Mouse (Mus musculus) liver, postnatal 0 days (tissue): ENCODE results near the gene Thada. TPM values are rescaled to one million over a fixed set of nuclear protein-coding genes. Genes with fewer than 3 reads are reported as not detected.
A peak's percentile ranks its signal among the peaks of the same experiment; 100 is the strongest.

Experiments used
- ATAC-seq: fragments of 200-750 bp; cut with Nextera tagmentation; 2 replicates; pipeline ENCODE4 v1.8.0; 2017; ENCODE audit warnings: mild to moderate bottlenecking, moderate library complexity
- DNase-seq: peaks from one replicate; pipeline ENCODE4 v3.0.0-alpha.2; 2016
- H3K27ac ChIP-seq: fragments of 300-500 bp; sonication (generic); 2 replicates; pipeline ENCODE4 v1.5.1; 2014; ENCODE audit warnings: antibody characterized with exemption, moderate library complexity, mild to moderate bottlenecking, low read depth
- H3K27me3 ChIP-seq: fragments of 300-500 bp; sonication (generic); 2 replicates; pipeline ENCODE4 v1.6.1; 2014; ENCODE audit warnings: low read length, control low read depth, mixed read lengths; ENCODE audit not compliant: insufficient read depth
- H3K36me3 ChIP-seq: fragments of 300-500 bp; sonication (generic); replicated peaks from 2 replicates; pipeline ENCODE4 v1.6.1; 2014; ENCODE audit warnings: mild to moderate bottlenecking, control low read depth, low read length, moderate library complexity, mixed read lengths; ENCODE audit not compliant: insufficient read depth
- H3K4me1 ChIP-seq: fragments of 300-500 bp; sonication (generic); 2 replicates; pipeline ENCODE4 v1.6.1; 2014; ENCODE audit warnings: antibody characterized with exemption, mild to moderate bottlenecking, control low read depth; ENCODE audit not compliant: insufficient read depth
- H3K4me2 ChIP-seq: fragments of 300-500 bp; sonication (generic); 2 replicates; pipeline ENCODE4 v1.6.1; 2014; ENCODE audit warnings: low read depth, mild to moderate bottlenecking, low read length, moderate library complexity, mixed read lengths
- H3K4me3 ChIP-seq: fragments of 300-500 bp; sonication (generic); 2 replicates; pipeline ENCODE4 v1.5.1; 2014; ENCODE audit warnings: low read depth, low read length
- H3K9ac ChIP-seq: fragments of 300-500 bp; sonication (generic); replicated peaks from 2 replicates; pipeline ENCODE4 v1.6.1; 2014; ENCODE audit warnings: mild to moderate bottlenecking, moderate library complexity
- H3K9me3 ChIP-seq: fragments of 300-500 bp; sonication (generic); 2 replicates; pipeline ENCODE4 v1.6.1; 2016; ENCODE audit warnings: mild to moderate bottlenecking, control low read depth, low read length, mixed read lengths
- CTCF ChIP-seq: sonication (generic); IDR thresholded peaks from 2 replicates; pipeline ENCODE4 v1.5.1; 2016; ENCODE audit warnings: antibody characterized with exemption, low read depth
- EP300 ChIP-seq: IDR thresholded peaks from 2 replicates; pipeline ENCODE4 v1.6.1; 2016; ENCODE audit warnings: antibody characterized with exemption, low read depth, mild to moderate bottlenecking
- WGBS: fragments of 180-500 bp; shearing (Covaris S2); extraction: QIAGEN DNeasy Blood & Tissue Kit; methylation state at CpG from one replicate; pipeline ENCODE4 v1.1.7; 2014; ENCODE audit not compliant: insufficient replicate concordance; 5-methylcytosine and 5-hydroxymethylcytosine counted together
- polyA plus RNA-seq: library from polyadenylated mRNA; unstranded; fragments of >200 nt; fragmentation: Nextera tagmentation; extraction: Ambion mirVana; gene quantifications from 2 replicates; pipeline ENCODE4 v1.2.1, GENCODE M21; 2015

Gene Thada
- polyA plus RNA-seq, 1 experiment from 2014 or later = 1.2 TPM

DNA sequence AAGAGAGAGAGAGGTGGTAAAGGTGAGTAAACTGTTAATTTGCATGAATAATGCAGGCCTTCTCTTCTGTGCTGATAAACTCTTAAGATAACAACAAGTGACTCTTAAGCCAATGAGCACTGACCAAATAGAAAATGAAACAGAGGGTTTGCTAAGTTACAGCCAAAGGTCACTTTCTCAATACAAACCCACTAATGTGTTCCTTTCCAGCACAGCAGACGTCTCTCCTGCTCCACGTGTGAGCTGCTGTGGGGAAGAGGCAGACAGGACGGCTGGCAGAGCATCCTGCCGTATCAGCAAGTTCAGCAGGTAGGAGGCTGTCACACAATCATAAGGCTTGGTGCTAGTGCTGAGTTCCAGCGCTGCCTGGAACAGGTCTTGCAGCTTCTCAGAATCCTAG is 34.0 kb downstream of the Thada start:
- H3K4me3 ChIP-seq = no peak overlapping the region
- H3K36me3 ChIP-seq = peaks cover 41% of the 10 kb centered on the region
- TF ChIP-seq EP300 = no peak
- H3K4me2 ChIP-seq = no peak overlapping the region
- DNase-seq (no peak), ATAC-seq (peak; percentile 56)
- no peaks in the 10 kb centered on the region for H3K4me1 ChIP-seq
- H3K27me3 ChIP-seq = no peaks in the 10 kb centered on the region
- H3K27ac ChIP-seq = no peak overlapping the region
- 63% methylated on average over 5 of the region's 5 CpGs for WGBS
- H3K9ac ChIP-seq = no peak overlapping the region
- no peaks in the 10 kb centered on the region for H3K9me3 ChIP-seq

DNA sequence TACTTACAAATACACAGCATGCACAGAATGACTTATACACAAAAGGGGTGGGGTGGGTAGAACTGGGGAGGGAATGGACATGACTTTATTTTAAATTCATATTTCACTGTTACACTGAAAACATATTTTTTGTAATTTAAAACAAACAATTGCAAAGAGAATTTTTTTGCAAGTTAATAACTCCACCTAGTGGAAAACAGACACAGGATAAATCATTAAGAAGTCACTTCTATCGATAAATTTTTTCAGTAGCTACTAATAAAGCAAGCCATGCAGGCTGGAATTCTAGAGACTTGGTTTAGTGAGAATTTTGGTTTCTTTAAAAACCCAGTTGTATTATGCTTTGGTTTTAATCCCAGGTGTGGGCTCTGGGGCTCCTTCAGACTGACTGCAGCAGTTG is 41.7 kb downstream of the Thada start:
- no peak for TF ChIP-seq EP300
- no peak for TF ChIP-seq CTCF
- H3K36me3 ChIP-seq = peaks cover 38% of the 10 kb centered on the region
- no peak overlapping the region for H3K4me3 ChIP-seq
- H3K4me1 ChIP-seq = peaks cover 3% of the 10 kb centered on the region; the same call in 1 of the 2 replicates
- H3K9ac ChIP-seq = no peak overlapping the region
- 86% methylated on average over 1 of the region's 1 CpGs for WGBS
- DNase-seq (no peak), ATAC-seq (no peak)
- no peaks in the 10 kb centered on the region for H3K27me3 ChIP-seq
- no peak overlapping the region for H3K27ac ChIP-seq
- H3K4me2 ChIP-seq = no peak overlapping the region
- no peaks in the 10 kb centered on the region for H3K9me3 ChIP-seq

DNA sequence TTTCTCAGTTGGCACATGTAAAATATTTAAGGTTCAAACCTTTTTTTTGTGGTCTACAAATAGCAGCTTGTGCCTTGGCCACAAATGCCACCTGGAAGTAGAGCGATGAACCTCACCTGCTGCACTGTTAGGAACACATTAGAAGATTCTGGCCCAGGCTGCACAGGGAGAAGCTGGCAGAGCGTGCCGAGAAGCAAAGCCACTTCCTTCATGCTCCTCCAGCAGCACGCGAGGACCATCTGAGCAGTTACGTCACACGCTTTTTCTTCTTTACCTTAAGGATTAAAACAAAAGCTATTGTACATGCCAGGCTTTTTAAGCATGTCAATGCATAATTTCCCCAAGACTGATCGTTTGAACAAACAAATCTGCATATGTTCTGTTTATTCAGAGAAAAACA is 43.1 kb downstream of the Thada start:
- H3K9ac ChIP-seq = no peak overlapping the region
- H3K4me3 ChIP-seq = no peak overlapping the region
- DNase-seq (no peak), ATAC-seq (no peak)
- peaks cover 3% of the 10 kb centered on the region; the same call in 1 of the 2 replicates for H3K4me1 ChIP-seq
- H3K36me3 ChIP-seq = peaks cover 31% of the 10 kb centered on the region
- H3K27me3 ChIP-seq = no peaks in the 10 kb centered on the region
- H3K9me3 ChIP-seq = no peaks in the 10 kb centered on the region
- no peak overlapping the region for H3K4me2 ChIP-seq
- no peak for TF ChIP-seq CTCF
- no peak for TF ChIP-seq EP300
- H3K27ac ChIP-seq = no peak overlapping the region
- 79% methylated on average over 8 of the region's 8 CpGs for WGBS

DNA sequence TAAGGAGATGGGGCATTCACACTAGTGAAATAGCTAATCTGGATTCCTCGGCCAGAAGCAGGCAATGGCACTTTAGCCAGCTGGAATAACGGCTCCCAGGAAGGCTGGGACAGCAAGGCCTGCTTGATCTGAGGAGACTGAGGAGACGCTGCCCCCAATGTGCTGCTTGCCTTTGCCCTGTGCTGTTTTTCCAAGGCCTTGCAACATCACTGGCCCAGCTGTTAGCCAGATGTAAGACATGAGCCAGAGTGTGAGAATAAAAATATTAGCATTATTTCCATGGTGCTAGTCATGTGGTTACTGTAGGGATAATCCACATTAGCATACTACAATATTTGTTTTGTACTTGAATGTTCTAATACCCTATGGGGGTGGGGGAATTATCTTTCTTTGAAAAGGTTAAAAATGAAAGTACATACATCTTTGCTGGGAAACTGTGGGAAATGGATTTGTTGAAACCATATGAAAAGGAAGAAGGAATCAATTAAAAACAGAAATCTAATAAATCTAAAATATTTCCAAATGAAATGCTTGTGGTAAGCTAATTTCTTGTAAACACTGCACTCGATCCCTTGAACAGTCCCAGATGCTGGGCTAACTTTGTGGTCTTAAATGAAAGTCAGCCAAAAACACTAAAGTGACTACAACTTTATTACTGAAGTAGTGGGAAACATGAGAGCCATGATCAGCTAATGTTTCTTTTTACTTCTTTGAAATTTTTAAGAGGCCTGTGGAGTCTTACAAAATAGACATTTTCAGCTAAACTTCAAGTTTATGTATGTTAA is 43.8 kb downstream of the Thada start:
- Histone ChIP-seq H3K36me3 (peaks cover 31% of the 10 kb centered on the region), H3K9ac (no peak overlapping the region), H3K27ac (no peak overlapping the region), H3K4me3 (no peak overlapping the region), H3K4me1 (peaks cover 3% of the 10 kb centered on the region; the same call in 1 of the 2 replicates), H3K4me2 (no peak overlapping the region), H3K27me3 (no peaks in the 10 kb centered on the region), H3K9me3 (no peaks in the 10 kb centered on the region)
- TF ChIP-seq CTCF (no peak), EP300 (no peak)
- DNase-seq (no peak), ATAC-seq (no peak)
- WGBS = 87% methylated on average over 4 of the region's 4 CpGs

DNA sequence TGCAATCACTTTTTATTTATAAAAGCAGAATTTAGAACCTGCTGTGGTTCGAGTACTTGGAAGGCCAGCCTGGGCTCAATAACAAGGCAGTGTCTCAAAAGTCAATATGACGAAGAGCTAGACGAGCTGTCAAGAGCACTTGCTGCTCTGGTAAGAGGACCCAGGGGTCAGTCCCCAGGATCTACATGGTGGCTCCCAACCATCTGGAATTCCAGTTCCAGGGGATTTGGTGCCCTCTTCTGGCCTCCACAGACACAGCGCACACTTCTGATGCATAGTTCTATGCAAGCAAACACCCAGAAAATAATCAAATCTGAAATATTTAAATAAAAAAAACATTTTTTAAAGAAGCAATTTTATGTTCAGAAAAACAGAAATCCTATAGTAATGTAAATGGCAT is 45.0 kb downstream of the Thada start:
- Histone ChIP-seq H3K36me3 (peaks cover 25% of the 10 kb centered on the region; the same call in 1 of the 2 replicates), H3K27ac (no peak overlapping the region), H3K27me3 (no peaks in the 10 kb centered on the region), H3K4me3 (no peak overlapping the region), H3K9ac (no peak overlapping the region), H3K4me1 (peaks cover 3% of the 10 kb centered on the region; the same call in 1 of the 2 replicates), H3K9me3 (no peaks in the 10 kb centered on the region), H3K4me2 (no peak overlapping the region)
- no peak for DNase-seq
- 90% methylated on average over 4 of the region's 4 CpGs for WGBS
- ATAC-seq = no peak
- peak; percentile 47 for TF ChIP-seq CTCF
- TF ChIP-seq EP300 = no peak

DNA sequence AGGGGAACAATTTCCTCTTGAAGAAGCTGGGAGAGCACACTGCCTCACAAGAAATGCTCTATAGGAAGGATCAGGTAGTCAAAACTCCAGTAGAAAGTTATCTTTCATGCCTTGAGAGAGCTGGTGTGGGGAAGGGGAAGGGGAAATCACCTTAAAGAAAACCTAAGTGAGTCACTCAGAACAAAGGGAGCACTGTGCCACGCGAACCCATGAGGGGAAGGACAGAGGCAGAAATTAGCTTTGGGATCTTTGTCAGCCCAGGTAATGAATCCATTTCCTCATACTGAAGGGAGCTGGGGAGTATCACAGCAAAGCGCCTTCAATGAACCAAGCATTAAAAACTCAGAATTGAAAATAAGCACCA is 45.7 kb downstream of the Thada start:
- no peak overlapping the region for H3K27ac ChIP-seq
- H3K4me3 ChIP-seq = no peak overlapping the region
- DNase-seq (no peak), ATAC-seq (no peak)
- TF ChIP-seq CTCF = no peak
- no peak overlapping the region for H3K9ac ChIP-seq
- H3K4me1 ChIP-seq = peaks cover 3% of the 10 kb centered on the region; the same call in 1 of the 2 replicates
- H3K27me3 ChIP-seq = no peaks in the 10 kb centered on the region
- H3K36me3 ChIP-seq = peaks cover 23% of the 10 kb centered on the region; the same call in 1 of the 2 replicates
- H3K4me2 ChIP-seq = no peak overlapping the region
- 65% methylated on average over 3 of the region's 3 CpGs for WGBS
- H3K9me3 ChIP-seq = no peaks in the 10 kb centered on the region
